Mouse (Mus musculus) bone marrow macrophage, adult 2 months (primary cell): ENCODE data around the gene Cdadc1. TPM values are rescaled to one million over a fixed set of nuclear protein-coding genes. Genes with fewer than 3 reads are reported as not detected.

Experiments
- H3K27ac ChIP-seq: 2 replicates; pipeline ENCODE4 v1.5.1; 2012; ENCODE audit warnings: low read depth, low read length; ENCODE audit not compliant: insufficient read depth
- H3K4me1 ChIP-seq: 2 replicates; pipeline ENCODE4 v1.6.1; 2012; ENCODE audit warnings: low read length; ENCODE audit not compliant: control insufficient read depth, insufficient read depth
- H3K4me3 ChIP-seq: 2 replicates; pipeline ENCODE4 v1.5.1; 2012; ENCODE audit warnings: mild to moderate bottlenecking, low read length, moderate library complexity; ENCODE audit not compliant: insufficient read depth
- CTCF ChIP-seq: IDR thresholded peaks from 2 replicates; pipeline ENCODE4 v1.5.1; 2012; ENCODE audit warnings: low read depth, mild to moderate bottlenecking, low read length, moderate library complexity
- POLR2A ChIP-seq: IDR thresholded peaks from 2 replicates; pipeline ENCODE4 v1.6.1; 2012; ENCODE audit warnings: mild to moderate bottlenecking, low read depth, low read length, borderline replicate concordance
- polyA plus RNA-seq: library from polyadenylated mRNA; stranded (reverse); fragments of >200 nt; gene quantifications from 2 replicates; pipeline ENCODE4 v1.2.4, GENCODE M21; 2012; ENCODE audit not compliant: missing spikeins, insufficient read depth, insufficient read length

Cdadc1 gene
- polyA plus RNA-seq, 1 experiment, result 29.4 TPM

GRCm38 (mm10) chr14:59546162-59546880 lies 51.4 kb downstream of the Cdadc1 start:
- no peak overlapping the region for H3K27ac ChIP-seq
- no peaks in the 10 kb centered on the region for H3K4me1 ChIP-seq
- no peak overlapping the region for H3K4me3 ChIP-seq
- TF ChIP-seq POLR2A (no peak), CTCF (no peak)

DNA sequence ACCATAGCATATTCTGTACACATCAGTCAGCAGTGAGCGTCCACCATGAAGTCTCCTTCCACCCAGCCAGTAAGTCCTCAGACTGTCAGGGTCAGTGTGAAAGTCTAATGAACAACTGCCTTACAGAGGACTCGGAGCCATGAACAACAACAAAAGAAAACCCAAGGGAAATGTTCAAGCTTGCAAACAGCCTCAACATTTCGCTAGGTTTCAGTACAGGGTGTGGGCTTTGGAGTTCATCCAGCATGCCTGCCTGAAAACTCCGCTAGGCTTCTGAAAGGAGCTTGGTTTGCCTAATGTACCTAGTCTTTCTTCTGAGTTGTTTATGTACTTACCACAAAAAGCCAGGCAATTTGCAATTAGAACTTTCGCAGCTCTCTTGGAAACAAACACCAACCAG lies 53.8 kb downstream of the Cdadc1 start:
- no peak overlapping the region for H3K27ac ChIP-seq
- TF ChIP-seq POLR2A (no peak), CTCF (no peak)

GRCm38 (mm10) chr14:59543158-59543826 lies 54.5 kb downstream of the Cdadc1 start:
- TF ChIP-seq POLR2A (no peak), CTCF (no peak)
- Histone ChIP-seq H3K4me3 (no peak overlapping the region), H3K4me1 (no peaks in the 10 kb centered on the region), H3K27ac (no peak overlapping the region)

More for the DNA sequence above, 53.8 kb downstream of the Cdadc1 start:
- Histone ChIP-seq H3K4me1 (no peaks in the 10 kb centered on the region), H3K4me3 (no peak overlapping the region)

DNA sequence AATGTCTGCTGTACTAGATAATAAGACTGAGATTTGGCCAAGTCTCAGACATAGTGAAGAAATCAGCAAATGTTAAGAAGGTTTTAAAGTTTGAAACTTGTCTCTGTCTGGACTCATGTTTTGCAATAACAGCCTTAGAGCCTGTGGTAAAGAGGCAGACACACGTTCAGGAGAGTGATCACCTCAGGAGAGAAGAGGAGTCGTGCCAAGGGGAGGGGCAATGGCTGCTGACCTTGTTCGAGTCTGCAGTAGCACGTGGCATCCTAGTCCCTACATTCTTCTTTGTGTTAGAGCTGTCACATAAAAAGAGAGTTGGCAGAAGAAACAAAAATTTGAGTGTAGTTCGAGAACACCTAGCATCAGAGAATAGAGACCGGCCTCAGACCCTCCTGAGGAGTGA lies 57.0 kb downstream of the Cdadc1 start:
- TF ChIP-seq POLR2A (no peak), CTCF (no peak)
- Histone ChIP-seq H3K27ac (no peak overlapping the region), H3K4me1 (no peaks in the 10 kb centered on the region), H3K4me3 (no peak overlapping the region)

GRCm38 (mm10) chr14:59540230-59540629 lies 57.5 kb downstream of the Cdadc1 start:
- Histone ChIP-seq H3K4me1 (no peaks in the 10 kb centered on the region), H3K4me3 (no peak overlapping the region), H3K27ac (no peak overlapping the region)
- TF ChIP-seq POLR2A, result no peak
- TF ChIP-seq CTCF, result no peak

DNA sequence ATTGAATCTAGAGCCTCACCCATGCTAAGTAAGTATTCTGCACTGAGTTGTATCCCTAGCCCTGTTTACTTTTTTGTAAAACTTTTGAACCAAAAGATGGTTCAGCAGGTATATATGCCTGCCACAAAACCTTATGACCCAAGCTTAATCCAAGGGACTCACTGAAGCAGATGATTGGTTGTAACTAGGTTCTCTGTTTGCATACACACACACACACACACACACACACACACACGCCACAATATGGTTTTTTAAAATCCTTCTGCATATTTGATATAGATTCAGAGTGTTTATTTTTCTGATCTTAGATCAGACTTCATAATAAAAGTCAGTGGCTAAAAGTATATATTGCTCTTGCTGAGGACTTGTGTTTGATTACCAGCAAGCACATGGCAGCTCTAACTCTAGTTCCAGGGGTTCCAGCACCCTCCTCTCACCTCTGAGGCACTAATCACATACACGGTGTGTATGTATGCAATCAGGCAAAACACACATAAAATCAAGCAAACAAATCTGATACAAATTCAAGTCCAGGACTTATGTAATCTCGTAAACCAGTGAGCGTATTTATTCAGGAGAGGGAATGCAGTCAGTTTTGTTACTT lies 59.8 kb downstream of the Cdadc1 start:
- no peak overlapping the region for H3K27ac ChIP-seq
- TF ChIP-seq POLR2A (no peak), CTCF (no peak)
- no peaks in the 10 kb centered on the region for H3K4me1 ChIP-seq
- no peak overlapping the region for H3K4me3 ChIP-seq

- TF ChIP-seq CTCF, result no peak
- TF ChIP-seq POLR2A, result no peak
- Histone ChIP-seq H3K4me3 (no peak overlapping the region), H3K27ac (no peak overlapping the region), H3K4me1 (no peaks in the 10 kb centered on the region)
Observed at GRCm38 (mm10) chr14:59533908-59534307, 63.9 kb downstream of the Cdadc1 start.

DNA sequence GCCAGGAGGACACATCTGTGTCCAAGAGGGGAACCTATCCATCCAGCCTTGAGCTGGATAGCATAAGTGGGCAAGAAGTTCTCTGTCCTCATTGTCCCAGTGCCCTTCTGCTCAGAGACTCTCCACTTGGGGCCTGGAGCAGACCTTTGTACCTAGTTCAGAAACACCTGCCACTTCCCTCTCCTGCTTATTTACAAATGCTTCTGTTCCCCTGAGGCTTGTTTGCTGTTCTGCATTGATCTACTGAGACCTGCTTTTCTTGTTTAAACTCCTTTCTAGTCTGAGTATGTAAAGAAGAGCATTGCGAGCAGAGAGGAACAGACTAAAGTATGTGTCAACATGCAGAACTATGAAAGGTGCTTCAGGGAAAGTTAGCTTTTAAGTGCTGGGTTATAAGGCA lies 64.8 kb downstream of the Cdadc1 start:
- TF ChIP-seq POLR2A (no peak), CTCF (no peak)
- no peaks in the 10 kb centered on the region for H3K4me1 ChIP-seq
- H3K27ac ChIP-seq, result no peak overlapping the region
- H3K4me3 ChIP-seq, result no peak overlapping the region

DNA sequence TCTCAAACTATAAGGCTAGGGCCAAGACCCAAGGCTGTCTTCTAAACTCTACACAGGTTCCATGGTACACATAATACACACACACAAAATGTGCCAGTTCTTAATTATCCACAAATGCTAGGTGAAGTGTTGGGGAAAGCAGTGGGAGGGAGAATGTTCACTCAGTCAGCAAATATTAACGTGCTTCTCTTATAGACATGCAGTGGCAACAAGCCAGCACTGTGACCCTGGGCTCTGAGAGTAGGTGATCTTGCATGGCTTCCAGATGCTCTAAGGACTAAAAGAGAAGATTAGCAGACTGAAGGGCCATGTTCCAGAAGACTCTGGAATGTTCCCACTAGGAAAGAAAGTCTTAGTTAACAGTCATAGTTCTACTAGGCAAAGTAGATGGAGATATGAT lies 67.0 kb downstream of the Cdadc1 start:
- TF ChIP-seq CTCF (no peak), POLR2A (no peak)
- Histone ChIP-seq H3K4me3 (no peak overlapping the region), H3K27ac (no peak overlapping the region), H3K4me1 (no peaks in the 10 kb centered on the region)

- Histone ChIP-seq H3K4me3 (no peak overlapping the region), H3K4me1 (no peaks in the 10 kb centered on the region), H3K27ac (no peak overlapping the region)
- TF ChIP-seq POLR2A (no peak), CTCF (no peak)
Observed at GRCm38 (mm10) chr14:59525843-59526242, 71.9 kb downstream of the Cdadc1 start.
